Mouse (Mus musculus) gonadal fat pad, adult 2 months (tissue): ENCODE measurements around the gene Cbx6. TPM values are rescaled to one million over a fixed set of nuclear protein-coding genes. Genes with fewer than 3 reads are reported as not detected.
"Not testable (repeated sequence)": the region's sequence is repeated elsewhere in the genome, so short reads cannot be mapped to it uniquely, and the experiment has no call there.

Experiments
- DNase-seq: peaks from one replicate; pipeline ENCODE4 v3.0.0-alpha.2; 2012; ENCODE audit warnings: low read depth
- polyA plus RNA-seq: library from polyadenylated mRNA; depleted of rRNA; stranded (reverse); fragments of >200 nt; gene quantifications from 2 replicates; pipeline ENCODE4 v1.2.3, GENCODE M21; 2012

Gene Cbx6
- polyA plus RNA-seq, 1 experiment, result 56.9 TPM

DNA sequence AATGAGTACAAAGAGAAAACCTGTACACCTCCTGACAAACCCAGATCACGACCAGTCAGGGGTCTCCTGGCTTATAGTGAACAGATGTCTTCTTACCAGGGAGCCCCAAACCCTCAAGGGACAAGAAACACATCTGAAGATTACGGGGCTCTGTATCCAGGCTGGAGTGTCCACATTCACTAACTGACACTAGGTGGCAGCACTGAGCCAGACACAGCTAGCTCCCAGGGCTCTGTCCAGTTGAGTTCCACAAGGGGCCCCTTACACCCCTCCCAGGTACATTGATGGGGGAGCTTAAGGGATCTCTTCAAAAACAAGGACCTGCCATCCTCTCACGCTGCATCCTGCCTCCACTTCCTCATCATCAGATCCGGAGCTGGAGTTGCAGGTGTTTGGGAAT, 4.1 kb downstream of the Cbx6 start:
- DNase-seq, result no peak

DNA sequence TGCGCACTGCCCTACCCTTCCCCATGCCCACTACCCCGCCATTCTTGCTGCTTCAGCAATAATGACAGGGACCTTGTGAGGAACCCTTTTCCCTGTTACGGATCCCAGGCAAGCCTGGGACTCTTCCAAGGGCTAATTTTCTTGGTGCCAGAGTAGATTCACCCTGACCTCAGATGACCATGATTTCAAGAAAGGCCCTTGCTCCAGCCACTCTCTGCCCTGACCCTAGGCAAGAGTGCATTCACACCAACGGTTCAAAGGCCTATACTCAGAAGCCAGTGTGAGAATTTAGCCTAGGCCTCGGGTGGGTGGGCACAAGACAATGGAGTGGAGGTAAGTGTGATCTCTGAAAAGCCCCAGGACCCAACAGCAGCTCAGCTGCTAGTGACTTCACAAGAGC, 5.1 kb downstream of the Cbx6 start:
- no peak for DNase-seq

DNA sequence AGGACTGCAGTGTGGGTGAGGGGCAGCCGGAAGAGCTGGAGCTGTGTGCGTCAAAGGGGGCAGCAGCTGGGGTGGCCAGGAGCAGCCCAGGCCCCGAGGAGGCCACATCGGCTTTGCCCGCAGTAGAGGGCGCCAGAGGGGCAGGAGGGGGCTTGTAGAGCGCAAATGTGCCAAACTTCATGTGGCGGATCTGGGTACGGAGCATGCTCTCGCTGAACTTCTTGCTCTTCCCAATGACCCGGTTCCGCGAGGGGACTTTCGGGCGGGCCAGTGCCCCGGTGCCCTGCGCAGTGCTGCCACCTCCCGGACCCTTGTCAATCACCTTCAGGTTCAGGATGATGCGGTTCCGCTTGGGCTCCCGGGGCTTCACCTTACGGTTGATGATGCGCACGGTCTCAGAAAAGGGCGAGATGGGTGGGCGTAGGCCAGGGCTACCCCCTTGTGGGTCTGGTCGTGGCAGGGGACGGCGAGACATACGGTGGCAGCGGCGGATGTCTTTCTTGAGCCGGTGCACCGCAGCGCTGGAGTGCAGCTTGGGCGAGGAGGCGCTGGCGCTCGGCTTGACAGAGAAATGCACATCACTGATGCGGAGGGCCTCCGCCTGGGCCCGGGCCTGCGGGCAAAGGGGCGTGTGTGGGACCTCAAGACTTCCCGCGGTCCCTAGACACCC, 6.0 kb downstream of the Cbx6 start:
- DNase-seq, result no peak

DNA sequence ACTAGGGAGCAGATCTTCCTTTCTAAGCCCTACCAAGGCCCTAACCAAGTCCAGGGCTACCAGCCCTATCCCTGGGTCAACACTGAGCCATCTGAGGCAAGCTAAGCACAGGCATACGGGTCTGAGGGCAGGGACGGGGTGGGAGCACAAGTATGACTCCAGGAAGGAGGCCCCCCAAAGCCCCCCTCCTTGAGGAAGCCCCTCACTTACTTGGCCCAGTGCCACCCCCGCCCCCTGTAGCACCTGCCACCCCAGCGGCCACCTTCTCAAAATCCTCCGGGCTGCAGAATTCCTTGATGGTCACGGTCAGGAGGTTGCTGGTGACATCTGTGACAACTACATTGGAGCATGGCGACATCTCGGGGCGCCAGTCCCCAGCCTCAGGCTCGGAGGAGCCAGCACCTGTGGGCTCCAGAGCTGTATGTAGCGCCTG, 6.7 kb downstream of the Cbx6 start:
- DNase-seq, result no peak

DNA sequence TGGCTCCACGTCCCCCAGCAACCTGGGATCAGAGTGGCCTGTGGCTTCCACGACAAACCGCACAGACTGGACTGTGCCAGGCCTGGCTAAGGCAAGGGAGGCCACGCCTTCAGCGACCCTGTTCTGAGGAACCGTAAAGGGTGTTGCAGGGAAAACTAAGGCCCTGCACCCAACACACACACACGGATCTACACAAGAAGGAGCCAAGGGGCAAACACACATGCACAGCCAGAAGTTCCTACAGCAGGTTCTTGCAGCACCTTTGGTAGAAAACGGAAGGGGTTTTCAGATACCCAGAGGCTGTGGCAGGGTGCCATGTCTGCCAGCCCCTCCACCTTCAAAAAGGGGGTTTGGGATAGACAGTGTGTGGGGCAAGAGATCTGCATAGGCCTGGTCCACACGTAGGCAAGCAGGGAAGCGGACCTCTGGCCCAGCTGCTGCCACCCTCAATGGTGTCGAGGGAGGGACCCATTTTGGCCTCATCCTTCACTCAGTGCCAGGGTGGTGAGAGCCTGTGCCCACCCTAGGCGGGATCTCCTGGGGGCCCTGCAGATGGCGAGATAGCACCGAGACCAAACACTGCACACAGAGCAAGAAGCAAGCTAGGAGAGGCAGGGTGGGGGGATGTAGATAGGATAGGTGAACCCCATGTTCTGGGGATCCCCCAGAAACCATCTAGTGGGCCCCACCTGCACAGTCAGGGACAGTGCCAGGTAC, 7.3 kb downstream of the Cbx6 start:
- no peak for DNase-seq

DNA sequence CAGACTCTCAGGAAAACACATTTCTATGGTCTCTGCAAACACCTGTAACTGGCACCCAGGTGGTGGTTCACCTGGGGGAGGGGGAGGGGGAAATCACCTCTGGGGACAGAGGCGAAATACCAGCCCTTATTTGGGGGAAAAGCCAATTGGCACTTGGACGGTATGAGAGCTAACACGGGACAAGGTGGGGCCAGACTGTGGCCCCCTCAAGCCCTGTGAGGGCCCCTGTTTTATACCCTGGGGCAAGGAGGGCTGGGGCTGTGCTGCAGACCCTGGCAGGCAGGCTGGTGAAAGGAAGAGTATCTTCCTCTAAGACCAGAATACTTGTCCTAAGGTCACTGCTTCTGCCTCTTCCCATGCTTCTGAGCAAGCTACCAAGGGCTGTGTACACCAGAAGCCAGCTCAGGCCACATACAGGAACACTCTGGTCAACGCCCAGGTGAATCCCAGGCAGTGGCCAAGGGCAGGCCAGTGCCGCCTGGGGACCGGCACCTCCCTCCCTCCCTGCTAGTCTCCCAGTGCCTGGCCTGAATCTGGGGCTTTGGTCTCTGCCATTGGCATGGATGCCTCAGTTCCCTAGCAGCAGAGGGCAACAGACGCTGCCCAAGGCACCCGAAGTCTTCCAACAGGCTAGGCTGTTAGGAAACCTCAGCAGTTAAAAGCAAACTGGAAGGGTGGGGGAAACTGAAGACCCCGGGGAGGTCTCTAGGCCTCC, 8.1 kb downstream of the Cbx6 start:
- no peak for DNase-seq

DNA sequence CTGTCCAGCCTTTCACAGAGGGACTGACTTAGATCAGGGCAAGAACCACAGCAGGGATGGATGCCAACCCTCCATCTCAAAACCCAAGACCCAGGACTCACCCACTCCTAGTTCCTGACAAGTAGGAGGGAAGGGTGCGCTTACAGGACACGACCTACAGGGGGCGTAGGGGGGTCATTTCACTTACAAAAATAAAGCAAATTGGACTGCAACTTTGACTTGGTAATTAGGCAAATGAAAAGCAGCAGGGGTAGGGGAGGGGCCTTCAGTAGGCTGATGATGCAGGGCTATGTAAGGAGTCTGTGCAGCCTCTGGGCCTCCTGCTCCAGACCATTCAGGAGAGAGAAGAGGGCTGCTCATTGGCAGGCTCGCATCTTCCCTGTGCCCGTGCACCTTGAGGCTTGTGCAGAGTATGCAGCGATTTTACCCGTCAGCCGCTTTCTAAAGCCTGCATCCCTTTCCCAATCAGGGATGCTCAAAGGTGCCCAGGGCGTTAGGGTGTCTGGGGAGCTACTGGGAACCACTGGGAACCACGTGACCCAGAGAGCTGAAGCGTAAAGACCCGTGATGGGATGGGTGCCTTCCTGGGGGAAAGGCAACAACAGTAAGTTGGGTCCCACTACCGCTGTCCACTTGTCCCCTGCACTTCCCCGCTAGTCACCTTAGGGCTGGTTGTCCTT, 9.2 kb downstream of the Cbx6 start:
- no peak for DNase-seq

DNA sequence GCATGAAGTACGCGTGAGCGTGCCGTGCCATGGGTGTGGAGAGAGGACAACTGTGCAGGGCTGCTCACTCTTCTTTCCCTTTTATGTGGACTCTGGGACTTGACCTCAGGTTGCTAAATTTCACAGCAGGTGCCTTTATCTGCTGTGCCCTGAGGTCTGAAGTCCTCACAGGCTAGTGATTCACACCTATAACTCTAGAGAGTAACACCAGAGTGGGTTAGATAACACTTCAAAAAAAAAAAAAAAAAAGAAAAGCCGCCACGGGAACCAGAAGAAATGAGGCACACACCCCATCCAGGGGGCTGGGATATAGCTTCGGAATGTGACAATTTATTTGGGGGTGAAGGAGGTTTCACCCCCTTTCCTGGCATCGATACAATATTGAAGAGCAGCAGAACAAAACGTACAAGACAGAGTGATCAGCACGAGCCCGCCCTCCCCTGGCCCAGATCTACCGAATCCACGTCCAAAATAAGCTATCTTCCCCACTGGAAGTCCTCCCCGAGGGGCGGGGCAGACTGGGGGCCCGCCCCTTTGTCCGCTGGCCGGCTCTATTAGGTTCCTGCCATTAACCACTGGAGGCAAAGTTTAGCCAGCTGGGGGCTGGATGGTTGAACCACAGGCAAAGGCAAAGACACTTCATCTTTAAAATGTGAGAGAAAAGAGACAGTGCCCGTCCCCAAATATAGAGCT, 10.8 kb downstream of the Cbx6 start:
- DNase-seq, result no peak

DNA sequence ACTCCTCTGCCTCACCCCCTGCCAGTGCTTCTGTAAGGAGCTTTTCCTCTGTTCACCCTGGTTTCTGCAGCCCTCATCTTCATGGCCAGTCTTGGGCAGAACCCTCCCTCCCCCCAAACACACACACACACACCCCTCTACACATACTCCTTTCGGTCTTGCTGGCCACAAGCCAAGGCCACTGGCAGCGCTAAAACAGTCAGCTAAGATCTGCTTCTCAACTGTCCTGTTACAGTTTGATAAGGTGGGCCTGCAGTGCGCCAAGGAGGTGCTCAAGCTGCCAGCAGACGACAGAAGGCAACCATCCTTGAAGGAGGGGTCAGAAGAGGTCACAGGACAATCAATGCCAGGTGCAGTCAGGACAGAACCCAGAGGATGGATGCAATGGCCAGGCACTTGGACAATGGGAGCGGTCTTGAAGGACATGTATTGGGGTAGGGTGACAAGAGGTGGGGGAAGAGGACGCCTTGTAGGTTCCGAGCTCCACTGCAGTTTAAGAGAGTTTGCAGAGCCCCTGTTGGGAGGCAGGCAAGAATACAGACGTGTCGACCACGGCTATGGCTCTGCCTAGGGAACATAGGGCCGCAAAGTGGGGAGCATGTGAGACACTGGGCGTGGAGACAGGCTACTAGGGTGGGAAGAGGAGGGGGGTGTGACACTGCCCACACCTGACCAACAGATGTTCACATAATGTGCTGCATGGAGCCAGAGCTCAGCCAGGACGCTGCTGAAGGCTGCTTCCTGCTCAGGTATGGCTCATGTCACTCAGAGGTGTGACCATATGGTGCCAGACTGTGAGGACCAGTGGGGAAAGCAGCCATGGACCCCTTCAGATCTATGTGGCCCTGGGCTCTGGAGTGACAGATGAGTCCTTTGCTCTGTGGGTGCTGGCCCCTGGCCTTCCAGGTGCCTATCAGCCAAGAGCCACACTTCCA, 12.0 kb downstream of the Cbx6 start:
- no peak for DNase-seq

DNA sequence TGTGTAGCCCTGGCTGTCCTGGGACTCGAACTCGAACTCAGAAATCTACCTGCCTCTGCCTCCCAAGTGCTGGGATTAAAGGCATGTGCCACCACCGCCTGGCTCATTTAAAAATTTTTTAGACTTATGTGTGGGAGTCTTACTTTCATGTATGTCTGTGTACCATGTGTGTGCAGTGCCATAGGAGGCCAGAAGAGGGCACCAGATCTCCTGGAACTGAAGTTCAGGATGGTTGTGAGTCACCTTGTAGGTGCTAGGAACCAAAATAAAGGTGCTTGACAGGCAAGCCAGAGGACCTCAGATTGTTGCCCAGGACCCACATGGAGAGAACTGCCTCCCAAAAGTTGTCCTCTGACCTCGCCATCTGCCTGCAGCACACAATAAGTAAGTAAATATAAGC, 16.2 kb downstream of the Cbx6 start:
- no peak for DNase-seq

DNA sequence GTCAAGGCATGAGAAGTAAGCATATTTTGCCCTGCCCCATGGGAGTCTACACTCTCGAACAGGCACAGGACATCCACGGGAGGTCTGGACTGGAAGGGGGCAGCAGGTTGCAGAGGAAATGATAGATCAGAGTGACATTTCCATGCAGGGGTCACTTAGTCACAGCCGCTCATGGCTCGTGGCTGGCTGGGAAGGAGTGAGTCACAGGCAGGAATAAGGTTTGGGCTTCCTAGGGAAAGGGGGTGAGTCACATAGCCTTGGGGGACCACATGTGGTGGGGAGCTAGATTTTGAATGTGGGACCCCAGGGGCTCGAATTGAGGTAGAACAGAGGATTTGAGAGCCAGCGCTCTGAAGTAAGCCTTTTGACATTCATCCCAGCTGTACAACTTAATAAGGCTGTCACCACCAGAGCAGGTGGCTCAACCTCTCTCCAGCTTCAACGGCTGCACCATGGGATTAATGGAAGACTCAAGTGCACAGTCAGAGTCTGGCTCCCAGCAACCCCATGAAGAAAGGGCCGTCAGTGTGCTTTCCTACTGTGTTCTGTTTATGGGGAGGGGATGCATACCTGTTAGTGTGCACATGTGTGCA, 20.7 kb downstream of the Cbx6 start:
- DNase-seq, result no peak

DNA sequence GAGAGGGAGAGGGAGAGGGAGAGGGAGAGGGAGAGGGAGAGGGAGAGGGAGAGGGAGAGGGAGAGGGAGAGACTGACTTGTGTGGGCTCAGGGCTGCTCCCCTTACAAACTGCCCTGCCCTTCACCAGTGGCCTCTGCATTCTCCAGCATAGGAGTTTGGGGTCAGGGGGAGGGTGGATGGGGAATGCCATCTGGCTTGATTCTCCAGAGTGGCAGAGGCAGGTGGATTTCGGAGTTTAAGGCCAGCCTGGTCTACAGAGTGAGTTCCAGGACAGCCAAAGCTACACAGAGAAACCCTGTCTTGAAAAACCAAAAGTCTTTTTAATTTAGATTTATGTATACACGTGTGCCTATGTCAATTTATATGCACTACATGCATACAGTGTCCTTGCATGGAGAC, 21.6 kb downstream of the Cbx6 start:
- DNase-seq, result not testable (repeated sequence)

DNA sequence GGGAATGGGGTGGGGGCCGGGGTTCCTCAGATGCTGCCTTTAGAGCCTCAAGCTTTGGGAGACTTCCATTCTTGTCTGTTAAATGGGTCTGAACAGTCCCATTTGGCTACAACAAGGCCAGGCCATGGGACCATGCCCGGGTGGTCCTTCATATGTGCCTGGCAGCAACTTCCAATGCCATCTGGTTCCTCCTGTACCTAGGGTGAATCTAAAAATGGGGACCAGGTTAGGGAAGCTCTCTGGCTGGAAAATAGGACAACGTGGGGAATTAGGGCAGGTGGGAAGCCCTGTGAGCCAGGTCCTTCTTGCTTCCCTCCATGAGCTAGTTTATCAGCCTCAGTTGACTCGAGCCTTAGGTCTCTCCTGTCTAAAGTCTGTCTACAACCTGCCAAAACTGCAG, 23.5 kb downstream of the Cbx6 start:
- no peak for DNase-seq

DNA sequence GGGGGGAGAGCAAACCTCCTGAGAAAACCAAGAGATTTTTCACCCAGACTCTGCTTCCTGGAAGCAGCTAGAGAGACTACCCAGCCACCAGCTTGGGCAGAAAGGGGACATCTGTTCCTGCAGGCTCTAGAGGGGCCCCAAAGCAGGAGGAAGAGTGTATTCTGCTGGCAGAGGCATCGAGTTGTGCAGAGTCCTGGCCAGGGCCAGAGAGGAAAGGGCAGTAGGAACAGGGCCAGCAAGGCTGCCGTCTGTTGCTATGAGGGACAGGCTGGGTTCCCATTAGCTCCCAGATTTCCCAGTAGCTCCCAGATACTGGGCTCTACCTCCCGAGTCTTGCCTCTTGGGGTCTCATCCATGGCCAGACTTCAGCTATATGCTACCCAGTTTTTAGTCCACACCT, 24.4 kb downstream of the Cbx6 start:
- DNase-seq, result no peak

DNA sequence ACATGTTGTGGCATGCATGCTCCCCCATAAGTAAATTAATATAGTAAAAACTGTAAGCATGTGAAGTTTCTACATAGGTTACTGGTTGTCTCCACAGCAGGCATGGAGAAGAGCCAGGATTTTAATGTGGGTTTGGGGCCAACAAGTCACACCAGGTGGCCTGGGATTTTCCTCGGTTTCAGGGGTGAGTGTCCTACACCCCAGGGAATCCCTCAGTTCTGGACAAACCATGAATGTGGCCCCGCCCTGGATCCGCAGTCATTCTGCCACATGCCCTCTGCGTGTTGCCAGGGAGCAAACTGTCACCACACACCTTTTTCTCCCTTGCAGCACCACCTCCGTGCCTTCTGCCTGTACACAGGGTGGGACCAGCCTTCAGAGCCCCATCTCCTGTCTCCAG, 25.8 kb downstream of the Cbx6 start:
- DNase-seq, result no peak

DNA sequence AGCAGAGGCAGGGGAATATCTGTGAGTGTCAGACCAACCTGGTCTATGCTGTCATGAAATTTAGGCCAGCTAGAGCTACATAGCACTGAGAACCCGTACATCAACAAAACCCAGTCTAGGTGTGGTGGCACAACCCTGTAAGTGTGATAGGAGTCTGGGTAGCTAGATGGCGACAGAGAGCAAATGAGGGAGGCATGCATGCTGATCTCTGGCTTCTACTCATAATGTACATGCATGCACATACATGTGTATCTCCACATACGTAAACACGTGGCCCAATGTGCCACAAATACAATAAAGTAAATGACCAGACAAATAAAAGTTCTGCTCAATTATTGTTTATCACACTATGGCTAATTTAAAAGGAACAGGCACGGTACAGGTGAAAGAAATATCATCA, 26.4 kb downstream of the Cbx6 start:
- no peak for DNase-seq

DNA sequence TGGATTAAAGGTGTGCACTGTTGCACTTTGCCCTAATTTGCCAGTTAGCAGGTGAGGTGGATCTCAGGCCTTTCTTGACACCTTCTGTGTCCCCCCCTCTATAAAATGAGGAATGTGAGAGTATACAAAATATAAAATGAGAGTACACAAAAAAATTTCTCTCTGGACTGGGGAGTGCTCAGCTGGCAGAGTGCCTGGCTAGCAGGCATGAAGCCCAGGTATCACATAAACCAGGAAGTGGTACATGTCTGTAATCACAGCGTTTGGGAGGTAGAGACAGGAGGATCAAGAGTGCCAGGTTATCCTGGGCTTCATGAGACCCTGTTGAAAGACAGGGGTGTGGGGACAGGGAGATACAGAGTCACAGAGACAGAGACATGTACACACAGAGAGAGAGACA, 27.4 kb downstream of the Cbx6 start:
- no peak for DNase-seq

DNA sequence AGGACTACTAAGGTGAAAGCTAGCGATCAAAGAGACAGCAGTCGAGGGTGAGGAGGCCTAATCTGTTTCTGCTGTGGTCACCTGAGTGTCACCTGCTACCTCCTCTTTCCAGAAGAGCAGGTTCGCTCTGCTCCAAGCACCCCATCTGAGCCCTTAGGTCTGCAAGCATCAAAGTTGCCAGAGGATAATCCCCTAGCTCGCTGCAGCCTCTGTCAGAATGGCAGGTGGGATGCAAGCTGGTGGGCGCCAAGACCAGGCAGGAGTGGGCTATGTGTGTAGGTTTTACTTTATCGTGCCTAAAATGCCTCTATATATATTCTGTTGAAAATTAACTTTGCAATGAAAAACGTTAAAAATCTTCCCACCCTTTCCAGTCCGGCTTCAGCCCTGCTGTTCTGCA, 29.2 kb downstream of the Cbx6 start:
- DNase-seq, result no peak

DNA sequence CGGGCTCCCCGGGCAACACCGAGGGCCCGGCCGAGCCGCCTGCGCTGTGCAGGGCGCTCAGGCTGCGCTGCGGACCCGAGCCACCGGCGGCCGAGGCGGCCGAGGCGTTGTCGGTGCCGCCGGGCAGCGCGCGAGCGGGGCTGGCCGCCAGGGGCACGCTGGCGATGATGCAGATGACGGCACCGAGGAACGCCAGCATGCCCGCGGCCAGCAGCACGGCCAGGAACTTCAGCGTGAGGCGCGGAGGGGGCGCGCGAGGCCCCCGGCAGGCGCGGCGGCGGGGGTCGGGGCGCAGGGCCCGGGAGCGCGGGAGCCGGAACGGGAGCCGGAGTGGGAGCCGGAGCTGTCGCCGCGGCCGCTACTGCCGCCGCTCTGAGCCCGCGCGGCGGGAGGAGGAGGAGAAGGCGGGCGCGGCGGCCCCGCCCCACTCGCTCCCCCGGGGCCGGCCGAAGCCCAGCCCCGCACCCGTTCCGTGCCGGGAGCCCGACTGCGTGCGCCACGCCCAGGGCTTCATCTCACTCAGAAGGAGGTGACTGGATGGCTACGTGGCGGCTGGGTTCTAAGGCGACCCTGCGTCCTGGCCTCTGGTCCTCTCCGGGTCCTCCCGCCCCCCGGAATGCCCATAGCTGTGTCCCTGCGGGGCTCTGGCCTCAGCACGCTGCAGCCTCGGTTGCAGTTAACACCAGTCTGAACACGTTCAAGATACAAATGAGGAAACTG, 30.0 kb downstream of the Cbx6 start, which contains the start of gene Nptxr:
Gene Nptxr (minus strand): TSS at position 415 of the 720 bp plus-strand sequence.
- DNase-seq, result no peak
